Comparison of ENCODE assay signal across 17 mouse cellular contexts in the genomic region with DNA sequence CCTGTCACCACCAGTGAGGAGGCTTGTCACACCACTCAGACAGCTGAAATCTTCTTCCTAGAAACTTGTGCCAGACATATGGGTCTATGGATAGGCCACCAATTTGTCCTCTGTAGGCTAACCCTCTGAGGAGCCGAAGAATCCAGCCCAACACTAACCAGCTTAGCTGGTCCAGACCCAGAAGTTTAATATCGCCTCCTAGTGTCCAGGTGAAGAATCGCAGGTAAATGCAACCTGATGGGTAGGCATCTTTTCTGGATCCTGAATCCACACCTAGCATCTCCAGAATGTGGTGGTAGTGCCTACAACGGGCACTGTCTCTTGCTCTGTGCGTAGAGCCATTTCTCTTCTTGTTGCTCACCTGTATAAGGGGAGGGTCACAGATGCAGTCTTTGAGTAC. TPM values are rescaled to one million over a fixed set of nuclear protein-coding genes. Genes with fewer than 3 reads are reported as not detected.
DNase-seq lines count a peak whose midpoint lies in the region; ATAC-seq and TF ChIP-seq lines count a peak whose summit lies in the region.
"Had no signal": no experiment of that assay in that cellular context is flagged by ENCODE, and none has a peak within 500 bp of the region (broad histone marks: within the 10 kb centered on the region; RNA-seq: fewer than 3 reads in every experiment).

No protein-coding gene starts in this region.

- no peak for TF ChIP-seq POLR2A in liver, adult 2 months (IDR thresholded peaks at IDR 0.05; ENCODE audit: extremely low read depth, insufficient read depth, low read length)
- TF ChIP-seq POLR2A in CH12.LX (IDR thresholded peaks at IDR 0.05; ENCODE audit: low read depth, low read length) = no peak

- no peaks in the 10 kb centered on the region for H3K36me3 ChIP-seq in forebrain, postnatal 0 days (ENCODE audit: insufficient read depth)
- no peaks in the 10 kb centered on the region for H3K36me3 ChIP-seq in forebrain, embryonic 10.5 days (replicated peaks)
- H3K36me3 ChIP-seq in liver, adult 2 months (ENCODE audit: control insufficient read depth, insufficient read depth, low read length) = no peaks in the 10 kb centered on the region
- H3K36me3 ChIP-seq in CH12.LX (replicated peaks in 1 of 2; ENCODE audit: control insufficient read depth in 1 of 2, insufficient read depth in 1 of 2, low read length in 1 of 2) = no peaks in the 10 kb centered on the region
- H3K36me3 ChIP-seq: heart, embryonic 10.5 days; limb, embryonic 12.5 days had no signal

- TF ChIP-seq EP300 in CH12.LX (IDR thresholded peaks at IDR 0.05; ENCODE audit: low read length) = no peak

- H3K27me3 ChIP-seq in forebrain, postnatal 0 days (ENCODE audit: insufficient read depth, low read length) = no peaks in the 10 kb centered on the region
- H3K27me3 ChIP-seq in forebrain, embryonic 10.5 days (ENCODE audit: poor library complexity, severe bottlenecking) = no peaks in the 10 kb centered on the region
- H3K27me3 ChIP-seq in liver, adult 2 months (ENCODE audit: control insufficient read depth, insufficient read depth, low read length) = no peaks in the 10 kb centered on the region
- H3K27me3 ChIP-seq in CH12.LX (replicated peaks) = peaks cover 95% of the 10 kb centered on the region

- intact Hi-C loops in left cerebral cortex, postnatal 25 days (cut with DNase I) = no loop called here

- no peak overlapping the region for H3K4me2 ChIP-seq in forebrain, postnatal 0 days (ENCODE audit: low read depth)
- H3K4me2 ChIP-seq in CH12.LX (ENCODE audit: insufficient read depth, low read depth, poor library complexity, severe bottlenecking) = no peak overlapping the region
- H3K4me2 ChIP-seq: limb, embryonic 12.5 days had no signal

- no peak for ATAC-seq in forebrain, postnatal 0 days

- no peak overlapping the region for H3K4me3 ChIP-seq in forebrain, postnatal 0 days (ENCODE audit: low read depth, low read length)
- H3K4me3 ChIP-seq in forebrain, embryonic 10.5 days = no peak overlapping the region
- H3K4me3 ChIP-seq in liver, adult 2 months (ENCODE audit: insufficient read depth, low read depth, low read length) = no peak overlapping the region
- no peak overlapping the region for H3K4me3 ChIP-seq in CH12.LX (replicated peaks in 1 of 3; ENCODE audit: low read depth in 2 of 3, low read length in 2 of 3, poor library complexity in 1 of 3)
- H3K4me3 ChIP-seq: heart, embryonic 10.5 days; limb, embryonic 12.5 days had no signal

- in situ Hi-C loops in CH12.LX (cut with MboI; ENCODE audit: low pct_ligation_motif_present, low pct_unique_long_range_greater_than_20kb, low sequenced_read_pairs) = no loop called here

- no peaks in the 10 kb centered on the region for H3K4me1 ChIP-seq in forebrain, postnatal 0 days (ENCODE audit: insufficient read depth)
- H3K4me1 ChIP-seq in forebrain, embryonic 10.5 days = peaks cover 11% of the 10 kb centered on the region
- no peaks in the 10 kb centered on the region for H3K4me1 ChIP-seq in liver, adult 2 months (ENCODE audit: control insufficient read depth, insufficient read depth, low read length)
- H3K4me1 ChIP-seq in CH12.LX (ENCODE audit: control insufficient read depth in 1 of 2, insufficient read depth in 2 of 2) = no peaks in the 10 kb centered on the region; a peak in 1 of 4 replicates

- H3K79me2 ChIP-seq in liver, adult 2 months (ENCODE audit: control insufficient read depth, insufficient read depth, low read length) = no peaks in the 10 kb centered on the region
- H3K79me2 ChIP-seq in CH12.LX (replicated peaks; ENCODE audit: control insufficient read depth, extremely low read depth, insufficient read depth, poor library complexity, severe bottlenecking) = no peaks in the 10 kb centered on the region

- no peak overlapping the region for H3K27ac ChIP-seq in forebrain, postnatal 0 days (ENCODE audit: low read depth, low read length)
- no peak overlapping the region for H3K27ac ChIP-seq in forebrain, embryonic 10.5 days
- H3K27ac ChIP-seq in liver, adult 2 months (replicated peaks; ENCODE audit: insufficient read depth, low read depth, low read length) = no peak overlapping the region
- no peak overlapping the region for H3K27ac ChIP-seq in CH12.LX (ENCODE audit: insufficient read depth, low read depth)
- H3K27ac ChIP-seq: heart, embryonic 10.5 days; limb, embryonic 12.5 days had no signal

- H3K9ac ChIP-seq in forebrain, postnatal 0 days = no peak overlapping the region
- no peak overlapping the region for H3K9ac ChIP-seq in liver, adult 2 months (ENCODE audit: low read depth, low read length)
- H3K9ac ChIP-seq in CH12.LX (ENCODE audit: insufficient read depth, low read depth) = no peak overlapping the region
- H3K9ac ChIP-seq: limb, embryonic 12.5 days had no signal

- no peak for DNase-seq in forebrain, postnatal 0 days
- DNase-seq in forebrain, embryonic 10.5 days (ENCODE audit: extremely low spot score, low spot score) = no peak
- DNase-seq in liver, adult 2 months (ENCODE audit: extremely low read depth, low read depth, low spot score) = no peak
- DNase-seq in liver = no peak
- DNase-seq in CH12.LX (ENCODE audit: extremely low read depth) = peak; percentile 26
- DNase-seq in forelimb bud, embryonic 11.5 days (ENCODE audit: low read depth, low spot score) = peak; percentile 6
- DNase-seq in yolk sac, embryonic 10.5 days (ENCODE audit: low spot score) = no peak
- no peak for DNase-seq in left cerebral cortex, postnatal 25 days (ENCODE audit: low spot score in 2 of 2)
- DNase-seq: adrenal gland, postnatal 25 days; cerebellum, adult 11-12 months; embryo, embryonic 11 days; kidney, adult 18-20 months; lung, postnatal 14 days; midbrain, embryonic 14.5 days; thymus, adult 2 months had no signal

- peak; percentile 26 for TF ChIP-seq CTCF in forebrain, postnatal 0 days (IDR thresholded peaks at IDR 0.05; ENCODE audit: low read depth)
- 0 out of 2 replicates have a peak, but pooled peaks have one; percentile 10 for TF ChIP-seq CTCF in liver, adult 2 months (IDR thresholded peaks at IDR 0.05; ENCODE audit: low read depth, low read length)
- peak; percentile 83 to 98 for TF ChIP-seq CTCF in CH12.LX (conservative IDR thresholded peaks at IDR 0.05 in 1 of 2, IDR thresholded peaks at IDR 0.05 in 1 of 2; ENCODE audit: low read depth in 2 of 2, low read length in 2 of 2)

- no peaks in the 10 kb centered on the region for H3K9me3 ChIP-seq in forebrain, postnatal 0 days (ENCODE audit: low read length)
- no peaks in the 10 kb centered on the region for H3K9me3 ChIP-seq in forebrain, embryonic 10.5 days
- no peaks in the 10 kb centered on the region for H3K9me3 ChIP-seq in CH12.LX (replicated peaks; ENCODE audit: low read length)
- H3K9me3 ChIP-seq: heart, embryonic 10.5 days; limb, embryonic 12.5 days had no signal

- 61% methylated on average over 5 of the region's 5 CpGs for WGBS in forebrain, postnatal 0 days
- WGBS in forebrain, embryonic 10.5 days = 55% methylated on average over 5 of the region's 5 CpGs
- 51% methylated on average over 5 of the region's 5 CpGs for WGBS in liver, adult 2 months

- peak; percentile 66 for TF ChIP-seq RAD21 in CH12.LX (IDR thresholded peaks at IDR 0.05; ENCODE audit: low read depth, low read length)

- dilution Hi-C loops in CH12.LX (cut with MboI; ENCODE audit: extremely low pct_ligation_motif_present, extremely low pct_unique_long_range_greater_than_20kb, low sequenced_read_pairs) = no loop called here

TF ChIP-seq in CH12.LX, 34 proteins besides CTCF, POLR2A, EP300 and RAD21:
- TF ChIP-seq ZMIZ1 (IDR thresholded peaks at IDR 0.05; ENCODE audit: low read depth, low read length) = no peak
- peak; percentile 55 for TF ChIP-seq SMC3 (IDR thresholded peaks at IDR 0.05; ENCODE audit: low read depth, low read length)

RNA-seq across cellular contexts. Expression of gene Engase, which starts 43.6 kb away (rescaled TPM):
- 8.1 and 8.5 TPM in 2 replicates for total RNA-seq in forebrain, postnatal 0 days (2014; rRNA removed)
- 4.2 and 5.7 TPM in 2 replicates for polyA plus RNA-seq in forebrain, postnatal 0 days (2015; fragmentation: Nextera tagmentation; extraction: Ambion mirVana)
- 7.1 and 7.9 TPM in 2 replicates for polyA plus RNA-seq in forebrain, embryonic 10.5 days (2016; fragmentation: Nextera tagmentation; extraction: Ambion mirVana)
- total RNA-seq in liver, adult 2 months (2014; rRNA removed) = 3.0 and 3.6 TPM in 2 replicates
- polyA plus RNA-seq in liver, adult 2 months (2012; rRNA removed) = 8.1 and 8.3 TPM in 2 replicates
- 12.1 and 13.6 TPM in 2 replicates for total RNA-seq in CH12.LX (2012; rRNA removed)
- 6.0 and 7.0 TPM in 2 replicates for total RNA-seq in CH12.LX (2014; rRNA removed)
- polyA plus RNA-seq in CH12.LX (2012; ENCODE audit: insufficient read length, low read depth) = 6.2 and 9.7 TPM in 2 replicates
- 10 to 100 TPM; 10.3 to 10.6 TPM for total RNA-seq in left cerebral cortex, postnatal 25 days (2021)

Comparison
In these comparisons a context has a peak if more than half of its experiments do, and no peak if none do; other contexts are left out.
1. DNase-seq: peak in CH12.LX (single experiment) and forelimb bud, embryonic 11.5 days (single experiment); none in forebrain, postnatal 0 days (single experiment), forebrain, embryonic 10.5 days (single experiment), liver, adult 2 months (single experiment), liver (single experiment), yolk sac, embryonic 10.5 days (single experiment) and left cerebral cortex, postnatal 25 days (0 of 2).
2. CTCF ChIP-seq: peak in every context shown above with its lines; median percentile 90 in CH12.LX; 26 in forebrain, postnatal 0 days; 10 in liver, adult 2 months.